Mouse (Mus musculus) kidney, adult 2 months (tissue): ENCODE results near the gene Hs3st6.

Experiments used
- CTCF ChIP-seq: fragments of 200-500 bp; conservative IDR thresholded peaks from 2 replicates; pipeline ENCODE4 v1.5.1; 2011; ENCODE audit warnings: low read depth, mild to moderate bottlenecking, control low read depth, low read length, moderate library complexity, mixed read lengths; ENCODE audit not compliant: insufficient read depth, insufficient read length
- POLR2A ChIP-seq: fragments of 200-500 bp; IDR thresholded peaks from one replicate; pipeline ENCODE4 v1.6.1; 2011; ENCODE audit warnings: low read depth, low read length, control low read depth

DNA sequence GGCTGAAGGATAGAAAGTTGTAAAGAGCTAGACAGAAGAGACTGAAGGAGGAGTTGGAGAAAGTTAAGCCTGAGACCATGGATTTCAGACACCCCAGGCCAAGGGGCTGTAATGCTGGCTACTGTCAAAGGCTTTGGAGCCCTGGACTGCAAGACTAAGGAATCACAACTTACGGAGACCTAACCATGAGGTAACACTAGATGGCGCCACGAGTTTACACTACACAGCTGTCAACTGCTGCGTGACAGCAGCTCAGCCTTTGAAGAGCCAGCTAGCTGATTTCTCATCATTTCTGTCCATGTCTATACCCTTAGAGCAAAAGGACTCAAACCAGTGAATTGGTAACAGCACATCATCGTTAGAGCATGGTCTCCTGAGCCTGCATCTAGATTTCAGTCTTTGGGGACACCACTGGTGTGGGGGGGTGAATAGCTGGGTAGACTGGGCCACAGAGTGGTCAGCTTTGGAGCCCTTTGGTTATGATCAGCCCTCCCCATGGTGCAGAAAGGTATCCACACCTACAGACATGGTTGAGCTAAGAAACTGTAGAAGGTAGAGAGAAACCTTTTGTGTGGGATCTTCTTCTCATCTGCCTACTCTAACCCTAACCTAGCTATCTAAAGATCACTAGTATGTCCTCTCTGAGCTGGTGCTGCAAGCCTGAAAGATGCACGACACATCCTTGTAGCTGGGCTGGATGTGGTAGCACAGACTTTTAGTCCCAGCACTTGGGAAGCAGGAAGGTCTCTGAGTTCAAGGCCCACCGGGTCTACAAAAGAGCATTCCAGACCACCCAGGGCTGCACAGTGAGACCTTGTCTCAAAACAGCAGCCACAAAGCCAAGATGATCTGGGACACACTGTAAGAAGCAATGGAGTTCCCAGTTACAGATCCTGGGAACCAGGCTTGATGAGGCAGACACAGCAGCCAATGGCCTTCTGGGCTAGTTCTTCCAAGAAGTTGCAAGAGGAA lies 7.0 kb upstream of the Hs3st6 start:
- TF ChIP-seq CTCF (peak; percentile 98), POLR2A (no peak)
